Mouse (Mus musculus) liver, postnatal 0 days (tissue): Measurements from ENCODE around the gene Tfcp2l1. TPM values are rescaled to one million over a fixed set of nuclear protein-coding genes. Genes with fewer than 3 reads are reported as not detected.

Experiments used
- ATAC-seq: fragments of 200-750 bp; cut with Nextera tagmentation; 2 replicates; pipeline ENCODE4 v1.8.0; 2017; ENCODE audit warnings: mild to moderate bottlenecking, moderate library complexity
- DNase-seq: peaks from one replicate; pipeline ENCODE4 v3.0.0-alpha.2; 2016
- H3K27ac ChIP-seq: fragments of 300-500 bp; sonication (generic); 2 replicates; pipeline ENCODE4 v1.5.1; 2014; ENCODE audit warnings: antibody characterized with exemption, moderate library complexity, mild to moderate bottlenecking, low read depth
- H3K27me3 ChIP-seq: fragments of 300-500 bp; sonication (generic); 2 replicates; pipeline ENCODE4 v1.6.1; 2014; ENCODE audit warnings: low read length, control low read depth, mixed read lengths; ENCODE audit not compliant: insufficient read depth
- H3K36me3 ChIP-seq: fragments of 300-500 bp; sonication (generic); replicated peaks from 2 replicates; pipeline ENCODE4 v1.6.1; 2014; ENCODE audit warnings: mild to moderate bottlenecking, control low read depth, low read length, moderate library complexity, mixed read lengths; ENCODE audit not compliant: insufficient read depth
- H3K4me1 ChIP-seq: fragments of 300-500 bp; sonication (generic); 2 replicates; pipeline ENCODE4 v1.6.1; 2014; ENCODE audit warnings: antibody characterized with exemption, mild to moderate bottlenecking, control low read depth; ENCODE audit not compliant: insufficient read depth
- H3K4me2 ChIP-seq: fragments of 300-500 bp; sonication (generic); 2 replicates; pipeline ENCODE4 v1.6.1; 2014; ENCODE audit warnings: low read depth, mild to moderate bottlenecking, low read length, moderate library complexity, mixed read lengths
- H3K4me3 ChIP-seq: fragments of 300-500 bp; sonication (generic); 2 replicates; pipeline ENCODE4 v1.5.1; 2014; ENCODE audit warnings: low read depth, low read length
- H3K9ac ChIP-seq: fragments of 300-500 bp; sonication (generic); replicated peaks from 2 replicates; pipeline ENCODE4 v1.6.1; 2014; ENCODE audit warnings: mild to moderate bottlenecking, moderate library complexity
- H3K9me3 ChIP-seq: fragments of 300-500 bp; sonication (generic); 2 replicates; pipeline ENCODE4 v1.6.1; 2016; ENCODE audit warnings: mild to moderate bottlenecking, control low read depth, low read length, mixed read lengths
- CTCF ChIP-seq: sonication (generic); IDR thresholded peaks from 2 replicates; pipeline ENCODE4 v1.5.1; 2016; ENCODE audit warnings: antibody characterized with exemption, low read depth
- EP300 ChIP-seq: IDR thresholded peaks from 2 replicates; pipeline ENCODE4 v1.6.1; 2016; ENCODE audit warnings: antibody characterized with exemption, low read depth, mild to moderate bottlenecking
- WGBS: fragments of 180-500 bp; shearing (Covaris S2); extraction: QIAGEN DNeasy Blood & Tissue Kit; methylation state at CpG from one replicate; pipeline ENCODE4 v1.1.7; 2014; ENCODE audit not compliant: insufficient replicate concordance; 5-methylcytosine and 5-hydroxymethylcytosine counted together
- polyA plus RNA-seq: library from polyadenylated mRNA; unstranded; fragments of >200 nt; fragmentation: Nextera tagmentation; extraction: Ambion mirVana; gene quantifications from 2 replicates; pipeline ENCODE4 v1.2.1, GENCODE M21; 2015

The Tfcp2l1 gene
- polyA plus RNA-seq, 1 experiment from 2014 or later, result 0.96 TPM

DNA sequence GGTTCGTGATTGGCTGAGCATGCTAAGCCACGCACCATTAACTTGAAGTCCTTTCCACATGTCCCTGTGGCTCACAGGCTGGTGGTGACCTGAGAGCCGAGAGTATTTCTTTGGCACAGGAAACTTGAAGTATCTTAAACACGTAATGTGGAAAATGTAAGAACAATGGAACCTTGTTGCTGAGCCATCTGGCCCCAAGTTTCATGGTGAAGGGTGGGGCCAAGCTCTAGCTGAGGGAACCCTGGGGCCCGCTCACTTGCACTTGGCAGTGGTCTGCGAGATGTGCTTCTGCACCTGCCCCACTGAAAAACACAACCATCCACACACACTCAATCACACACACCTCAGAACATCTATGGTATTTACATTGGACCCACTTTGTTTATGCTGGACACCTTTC is 90.3 kb downstream of the Tfcp2l1 start:
- DNase-seq, result no peak
- H3K9me3 ChIP-seq, result no peaks in the 10 kb centered on the region; the same call in 1 of the 2 replicates
- no peaks in the 10 kb centered on the region for H3K36me3 ChIP-seq
- no peak overlapping the region for H3K9ac ChIP-seq
- ATAC-seq, result no peak
- 81% methylated on average over 6 of the region's 6 CpGs for WGBS
- no peaks in the 10 kb centered on the region for H3K4me1 ChIP-seq
- no peak overlapping the region for H3K4me2 ChIP-seq
- TF ChIP-seq CTCF (no peak), EP300 (no peak)
- H3K27ac ChIP-seq, result no peak overlapping the region
- no peak overlapping the region for H3K4me3 ChIP-seq
- no peaks in the 10 kb centered on the region for H3K27me3 ChIP-seq

DNA sequence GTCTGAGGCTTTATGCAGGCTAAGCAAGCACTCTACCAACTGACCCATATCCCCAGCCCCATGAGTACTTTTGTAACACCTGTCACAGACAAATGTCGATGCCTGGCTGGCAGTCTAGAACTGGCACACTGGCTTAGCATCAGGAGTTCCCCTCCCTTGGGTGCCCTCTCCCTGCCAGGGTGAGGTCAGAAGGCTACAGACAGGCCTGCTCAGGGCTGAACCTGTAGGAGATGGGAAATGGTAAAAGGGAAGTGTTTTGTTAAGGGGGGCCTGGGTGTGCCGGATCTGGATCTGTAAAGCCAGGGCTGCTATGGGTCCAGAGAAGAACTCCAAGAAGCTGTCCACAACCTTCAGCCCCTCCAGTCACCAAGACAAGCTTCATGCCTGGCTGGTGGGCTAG is 92.0 kb downstream of the Tfcp2l1 start:
- no peak overlapping the region for H3K27ac ChIP-seq
- H3K4me2 ChIP-seq, result no peak overlapping the region
- no peak overlapping the region for H3K4me3 ChIP-seq
- no peaks in the 10 kb centered on the region for H3K27me3 ChIP-seq
- no peaks in the 10 kb centered on the region for H3K36me3 ChIP-seq
- H3K4me1 ChIP-seq, result no peaks in the 10 kb centered on the region
- TF ChIP-seq CTCF (no peak), EP300 (no peak)
- H3K9me3 ChIP-seq, result no peaks in the 10 kb centered on the region; the same call in 1 of the 2 replicates
- ATAC-seq (no peak), DNase-seq (no peak)
- H3K9ac ChIP-seq, result no peak overlapping the region
- 62% methylated on average over 2 of the region's 2 CpGs for WGBS

DNA sequence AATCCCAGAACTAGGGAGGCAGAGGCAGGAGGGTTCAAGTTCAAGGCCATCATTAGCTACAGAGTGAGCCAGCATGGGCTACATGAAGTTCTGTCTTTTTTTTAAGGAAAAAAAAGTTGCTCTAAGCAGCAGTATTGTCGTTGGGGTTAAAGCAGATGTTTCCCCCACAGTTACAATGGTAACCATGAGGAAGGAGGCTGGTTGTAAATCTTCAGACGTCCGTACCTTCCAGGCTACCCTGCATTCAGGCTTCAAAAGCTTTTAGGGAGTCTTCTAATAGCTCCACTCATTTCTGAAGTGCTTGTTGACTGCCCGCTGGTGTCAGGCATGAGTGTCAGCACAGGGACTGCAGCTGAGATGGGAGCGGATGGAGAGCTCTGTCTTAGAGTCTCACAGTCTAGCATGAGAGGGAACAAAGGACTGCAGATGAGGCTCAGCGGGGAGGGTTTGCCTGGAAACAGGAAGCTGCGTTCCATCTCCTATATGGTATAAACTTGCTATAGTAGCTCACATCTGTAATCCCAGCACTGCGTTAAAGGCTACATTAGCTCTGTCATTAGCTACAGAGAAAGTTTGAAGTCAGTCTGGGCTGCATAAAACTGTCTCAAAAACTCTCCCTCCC is 92.8 kb downstream of the Tfcp2l1 start:
- WGBS, result 41% methylated on average over 8 of the region's 8 CpGs
- Histone ChIP-seq H3K9me3 (no peaks in the 10 kb centered on the region; the same call in 1 of the 2 replicates), H3K4me3 (no peak overlapping the region), H3K4me2 (no peak overlapping the region), H3K27me3 (no peaks in the 10 kb centered on the region), H3K36me3 (no peaks in the 10 kb centered on the region), H3K27ac (no peak overlapping the region), H3K4me1 (no peaks in the 10 kb centered on the region), H3K9ac (no peak overlapping the region)
- no peak for DNase-seq
- TF ChIP-seq EP300 (no peak), CTCF (no peak)
- no peak for ATAC-seq

DNA sequence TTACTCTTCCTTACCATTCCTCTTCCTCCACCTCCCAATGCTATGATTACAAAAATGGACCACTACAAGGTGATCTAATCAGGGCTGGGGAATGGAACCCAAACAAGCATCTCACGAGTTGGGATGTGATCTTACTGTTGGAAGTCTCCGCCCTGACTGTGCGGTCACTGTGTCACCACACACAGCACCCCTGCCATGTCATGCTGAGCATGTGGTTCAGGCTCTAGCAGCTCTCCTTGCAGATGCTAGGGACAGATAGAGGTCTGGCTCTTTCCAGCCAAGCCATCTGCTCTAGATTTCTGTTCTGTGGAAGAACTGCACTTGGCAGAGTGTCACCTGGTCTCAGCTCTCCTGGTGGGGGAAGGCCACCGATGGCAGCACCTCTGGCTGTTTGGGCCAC is 99.3 kb downstream of the Tfcp2l1 start:
- DNase-seq (no peak), ATAC-seq (no peak)
- H3K4me2 ChIP-seq, result no peak overlapping the region
- no peaks in the 10 kb centered on the region for H3K36me3 ChIP-seq
- no peaks in the 10 kb centered on the region; the same call in 1 of the 2 replicates for H3K9me3 ChIP-seq
- WGBS, result 71% methylated on average over 4 of the region's 4 CpGs
- TF ChIP-seq EP300, result no peak
- no peak for TF ChIP-seq CTCF
- no peak overlapping the region for H3K27ac ChIP-seq
- H3K9ac ChIP-seq, result no peak overlapping the region
- no peaks in the 10 kb centered on the region for H3K27me3 ChIP-seq
- no peak overlapping the region for H3K4me3 ChIP-seq
- no peaks in the 10 kb centered on the region for H3K4me1 ChIP-seq

DNA sequence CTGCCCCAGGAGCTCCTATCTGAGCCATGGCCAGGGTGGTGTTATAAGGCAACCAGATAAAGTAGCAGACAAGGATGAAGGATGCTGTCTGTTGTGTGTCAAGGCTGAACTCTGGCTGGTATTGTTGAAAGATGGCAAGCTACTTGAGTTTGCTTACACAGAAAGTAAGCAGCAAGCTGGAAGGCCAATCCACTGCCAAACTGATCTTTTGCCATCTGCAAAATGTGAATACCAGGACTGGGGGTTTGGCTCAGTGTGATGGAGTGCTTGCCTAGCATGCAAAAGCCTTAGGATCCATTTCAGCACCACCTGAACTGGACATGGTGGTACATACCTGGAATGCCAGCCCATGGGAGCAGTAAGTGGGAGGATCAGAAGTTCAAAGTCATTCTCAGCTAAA is 101.1 kb downstream of the Tfcp2l1 start:
- ATAC-seq (no peak), DNase-seq (no peak)
- Histone ChIP-seq H3K27ac (no peak overlapping the region), H3K4me1 (no peaks in the 10 kb centered on the region), H3K36me3 (no peaks in the 10 kb centered on the region), H3K9ac (no peak overlapping the region), H3K4me2 (no peak overlapping the region), H3K4me3 (no peak overlapping the region), H3K9me3 (no peaks in the 10 kb centered on the region), H3K27me3 (no peaks in the 10 kb centered on the region)
- TF ChIP-seq CTCF, result no peak
- no peak for TF ChIP-seq EP300

Other genes starting within 250 kb of the Tfcp2l1 start
- 5.4 and 6.4 TPM in 2 replicates for gene Clasp1, start 238.9 kb upstream of the Tfcp2l1 start, polyA plus RNA-seq